Mouse (Mus musculus): ENCODE measurements at regions not wholly inside any gene's neighbourhood (a gene's known extent, or its start where the extent isn't known, plus 50 kb on each side); places are given as distances from the start of the nearest gene placed in this dataset.

- no peak for ATAC-seq
- H3K27ac ChIP-seq (ENCODE audit: low read depth, low read length), result no peak overlapping the region
- H3K27me3 ChIP-seq (ENCODE audit: insufficient read depth, low read length), result no peaks in the 10 kb centered on the region
- H3K9ac ChIP-seq, result no peak overlapping the region
- H3K4me2 ChIP-seq (ENCODE audit: low read depth), result no peak overlapping the region
- H3K36me3 ChIP-seq (ENCODE audit: insufficient read depth), result no peaks in the 10 kb centered on the region
- no peaks in the 10 kb centered on the region for H3K9me3 ChIP-seq (ENCODE audit: low read length)
- WGBS, result 86% methylated on average over 4 of the region's 4 CpGs
- H3K4me3 ChIP-seq (ENCODE audit: low read depth, low read length), result no peak overlapping the region
- no peak for TF ChIP-seq CTCF (IDR thresholded peaks at IDR 0.05; ENCODE audit: low read depth)
- no peak for DNase-seq
- no peaks in the 10 kb centered on the region; the same call in 1 of the 2 replicates for H3K4me1 ChIP-seq (ENCODE audit: insufficient read depth)
Measured at GRCm38 (mm10) chr9:61286561-61286960, 85.6 kb upstream of the Tle3 start.

GRCm38 (mm10) chr9:61289117-61289516, 83.0 kb upstream of the Tle3 start:
- TF ChIP-seq CTCF (IDR thresholded peaks at IDR 0.05; ENCODE audit: low read depth), result no peak
- Histone ChIP-seq H3K27me3 (ENCODE audit: insufficient read depth, low read length) (no peaks in the 10 kb centered on the region), H3K36me3 (ENCODE audit: insufficient read depth) (no peaks in the 10 kb centered on the region), H3K4me2 (ENCODE audit: low read depth) (no peak overlapping the region), H3K9me3 (ENCODE audit: low read length) (no peaks in the 10 kb centered on the region), H3K4me3 (ENCODE audit: low read depth, low read length) (no peak overlapping the region), H3K9ac (no peak overlapping the region), H3K27ac (ENCODE audit: low read depth, low read length) (no peak overlapping the region), H3K4me1 (ENCODE audit: insufficient read depth) (no peaks in the 10 kb centered on the region)
- 78% methylated on average over 12 of the region's 12 CpGs for WGBS
- no peak for DNase-seq
- ATAC-seq, result no peak

DNA sequence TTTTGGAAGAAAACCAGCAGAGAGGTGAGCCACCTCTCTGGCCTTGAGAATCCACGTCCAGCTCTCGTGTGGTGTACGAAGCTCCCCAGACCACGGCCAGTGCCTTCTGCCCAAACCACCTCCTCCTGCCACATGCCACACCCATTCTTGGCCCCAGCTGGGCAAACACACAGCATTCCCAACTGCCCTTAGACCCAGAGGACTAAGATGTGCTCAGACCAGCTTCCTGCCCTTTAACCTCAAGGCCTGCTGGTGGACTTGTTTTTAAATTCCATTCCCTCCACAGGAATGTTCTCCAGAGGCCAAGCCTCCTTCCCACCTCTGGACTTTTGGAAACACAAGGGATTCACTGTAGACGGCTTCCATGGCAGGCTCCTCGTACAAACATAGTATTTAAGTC, 82.5 kb upstream of the Tle3 start:
- no peak overlapping the region for H3K4me2 ChIP-seq (ENCODE audit: low read depth)
- TF ChIP-seq CTCF (IDR thresholded peaks at IDR 0.05; ENCODE audit: low read depth), result no peak
- no peak overlapping the region for H3K27ac ChIP-seq (ENCODE audit: low read depth, low read length)
- no peaks in the 10 kb centered on the region for H3K27me3 ChIP-seq (ENCODE audit: insufficient read depth, low read length)
- H3K36me3 ChIP-seq (ENCODE audit: insufficient read depth), result no peaks in the 10 kb centered on the region
- no peaks in the 10 kb centered on the region for H3K4me1 ChIP-seq (ENCODE audit: insufficient read depth)
- WGBS, result 90% methylated on average over 6 of the region's 6 CpGs
- DNase-seq (no peak), ATAC-seq (no peak)
- no peak overlapping the region for H3K9ac ChIP-seq
- no peak overlapping the region for H3K4me3 ChIP-seq (ENCODE audit: low read depth, low read length)
- H3K9me3 ChIP-seq (ENCODE audit: low read length), result no peaks in the 10 kb centered on the region

DNA sequence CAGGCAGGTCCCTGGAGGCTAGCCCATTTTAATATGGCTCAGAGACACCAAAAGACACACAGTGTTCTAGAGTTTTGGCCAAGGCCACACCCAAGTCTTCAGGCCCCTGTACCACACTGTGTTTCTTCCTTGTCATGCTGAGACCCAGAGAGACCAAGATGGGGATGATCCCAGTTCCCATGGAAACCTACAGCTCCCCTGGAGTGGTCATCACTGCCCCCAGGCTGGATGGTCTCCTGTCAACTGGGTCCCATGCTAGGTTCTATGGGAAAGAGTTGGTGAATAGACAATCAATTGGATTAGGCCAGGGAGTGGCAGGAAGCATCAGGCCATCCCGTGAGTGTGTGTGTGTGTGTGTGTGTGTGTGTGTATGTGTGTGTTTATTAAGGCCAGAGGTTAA, 80.5 kb upstream of the Tle3 start:
- ATAC-seq, result no peak

GRCm38 (mm10) chr9:61292501-61292900, 79.7 kb upstream of the Tle3 start:
- 73% methylated on average over 3 of the region's 3 CpGs for WGBS
- no peaks in the 10 kb centered on the region for H3K36me3 ChIP-seq (ENCODE audit: insufficient read depth)
- no peak overlapping the region for H3K9ac ChIP-seq
- H3K9me3 ChIP-seq (ENCODE audit: low read length), result no peaks in the 10 kb centered on the region
- no peak for DNase-seq
- H3K27ac ChIP-seq (ENCODE audit: low read depth, low read length), result no peak overlapping the region
- H3K4me3 ChIP-seq (ENCODE audit: low read depth, low read length), result no peak overlapping the region
- H3K27me3 ChIP-seq (ENCODE audit: insufficient read depth, low read length), result no peaks in the 10 kb centered on the region
- TF ChIP-seq CTCF (IDR thresholded peaks at IDR 0.05; ENCODE audit: low read depth), result no peak
- ATAC-seq, result no peak
- H3K4me2 ChIP-seq (ENCODE audit: low read depth), result no peak overlapping the region
- no peaks in the 10 kb centered on the region for H3K4me1 ChIP-seq (ENCODE audit: insufficient read depth)

More for the DNA sequence above, 80.5 kb upstream of the Tle3 start:
- Histone ChIP-seq H3K27ac (ENCODE audit: low read depth, low read length) (no peak overlapping the region), H3K4me1 (ENCODE audit: insufficient read depth) (no peaks in the 10 kb centered on the region), H3K9me3 (ENCODE audit: low read length) (no peaks in the 10 kb centered on the region), H3K9ac (no peak overlapping the region), H3K4me2 (ENCODE audit: low read depth) (no peak overlapping the region), H3K27me3 (ENCODE audit: insufficient read depth, low read length) (no peaks in the 10 kb centered on the region), H3K4me3 (ENCODE audit: low read depth, low read length) (no peak overlapping the region), H3K36me3 (ENCODE audit: insufficient read depth) (no peaks in the 10 kb centered on the region)
- no peak for TF ChIP-seq CTCF (IDR thresholded peaks at IDR 0.05; ENCODE audit: low read depth)
- 60% methylated on average over 1 of the region's 1 CpGs for WGBS
- no peak for DNase-seq

DNA sequence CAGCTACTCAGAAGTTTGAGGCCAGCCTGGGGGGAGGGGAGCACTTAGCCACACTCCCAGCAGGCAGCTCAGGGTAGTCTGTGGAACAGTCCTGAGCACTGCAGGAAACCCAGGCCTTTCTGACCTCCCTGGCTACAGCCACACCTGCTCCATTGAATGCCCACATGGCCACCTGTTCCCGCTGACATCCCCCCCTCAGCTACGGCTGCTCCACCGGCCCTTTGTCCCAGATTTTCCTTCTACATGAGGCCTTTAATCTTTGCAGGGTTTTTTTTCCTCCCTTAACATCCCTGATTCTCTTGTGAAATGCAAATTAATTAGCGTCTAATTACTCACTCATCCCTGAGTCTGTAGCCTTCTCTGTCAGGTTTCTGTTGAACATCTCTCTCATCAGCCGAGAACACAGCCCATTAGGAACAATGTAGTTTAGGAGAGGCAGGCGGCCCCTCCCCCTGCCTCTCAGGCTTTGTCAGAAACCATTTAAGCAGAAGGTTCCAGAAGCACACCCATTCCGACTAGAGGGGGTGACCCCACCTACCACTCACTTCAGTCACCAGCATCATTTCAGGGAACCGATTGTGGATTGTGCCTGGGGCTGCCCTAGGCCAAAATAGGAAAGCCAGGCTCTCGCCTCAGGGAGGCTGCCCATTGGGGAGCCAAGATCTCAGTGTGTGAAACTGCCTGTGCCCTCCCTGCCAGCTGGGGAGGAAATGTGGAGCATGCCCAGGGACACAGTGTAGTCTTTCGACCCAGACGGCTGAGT, 78.8 kb upstream of the Tle3 start:
- H3K36me3 ChIP-seq (ENCODE audit: insufficient read depth), result no peaks in the 10 kb centered on the region
- no peaks in the 10 kb centered on the region for H3K9me3 ChIP-seq (ENCODE audit: low read length)
- no peak overlapping the region for H3K9ac ChIP-seq
- H3K4me2 ChIP-seq (ENCODE audit: low read depth), result no peak overlapping the region
- WGBS, result 19% methylated on average over 11 of the region's 11 CpGs
- no peaks in the 10 kb centered on the region for H3K4me1 ChIP-seq (ENCODE audit: insufficient read depth)
- peak; percentile 39 for DNase-seq
- no peak overlapping the region for H3K4me3 ChIP-seq (ENCODE audit: low read depth, low read length)
- no peak overlapping the region for H3K27ac ChIP-seq (ENCODE audit: low read depth, low read length)
- no peak for TF ChIP-seq CTCF (IDR thresholded peaks at IDR 0.05; ENCODE audit: low read depth)
- H3K27me3 ChIP-seq (ENCODE audit: insufficient read depth, low read length), result no peaks in the 10 kb centered on the region
- peak; percentile 74 for ATAC-seq

DNA sequence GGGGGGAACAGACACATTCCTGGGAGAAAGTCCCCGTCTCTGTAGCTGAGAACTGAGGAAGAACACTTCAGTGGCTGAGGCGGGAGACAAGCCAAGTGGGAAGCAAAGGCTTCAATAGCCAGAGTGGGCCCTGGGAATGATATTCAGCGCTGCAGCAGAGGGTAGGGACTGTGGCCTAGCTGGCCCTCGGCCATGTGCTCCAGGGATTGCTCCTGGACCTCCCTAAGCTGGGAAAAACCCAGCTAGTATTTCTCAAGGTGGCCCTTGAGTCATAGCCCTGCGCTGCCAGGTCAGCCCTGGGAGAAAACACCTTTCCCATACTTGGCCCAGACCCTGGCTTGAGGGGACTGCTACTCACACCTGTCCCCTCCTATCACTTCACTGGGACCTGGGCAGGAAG, 77.2 kb upstream of the Tle3 start:
- H3K27me3 ChIP-seq (ENCODE audit: insufficient read depth, low read length), result no peaks in the 10 kb centered on the region
- H3K4me1 ChIP-seq (ENCODE audit: insufficient read depth), result no peaks in the 10 kb centered on the region
- no peaks in the 10 kb centered on the region for H3K9me3 ChIP-seq (ENCODE audit: low read length)
- no peak for TF ChIP-seq CTCF (IDR thresholded peaks at IDR 0.05; ENCODE audit: low read depth)
- no peak for ATAC-seq
- H3K4me2 ChIP-seq (ENCODE audit: low read depth), result no peak overlapping the region
- H3K4me3 ChIP-seq (ENCODE audit: low read depth, low read length), result no peak overlapping the region
- no peak for DNase-seq
- WGBS, result 76% methylated on average over 5 of the region's 5 CpGs
- H3K27ac ChIP-seq (ENCODE audit: low read depth, low read length), result no peak overlapping the region
- no peaks in the 10 kb centered on the region for H3K36me3 ChIP-seq (ENCODE audit: insufficient read depth)
- no peak overlapping the region for H3K9ac ChIP-seq

All from forebrain, postnatal 0 days (tissue).